Mouse (Mus musculus): ENCODE data around the gene Slc4a8.

DNA sequence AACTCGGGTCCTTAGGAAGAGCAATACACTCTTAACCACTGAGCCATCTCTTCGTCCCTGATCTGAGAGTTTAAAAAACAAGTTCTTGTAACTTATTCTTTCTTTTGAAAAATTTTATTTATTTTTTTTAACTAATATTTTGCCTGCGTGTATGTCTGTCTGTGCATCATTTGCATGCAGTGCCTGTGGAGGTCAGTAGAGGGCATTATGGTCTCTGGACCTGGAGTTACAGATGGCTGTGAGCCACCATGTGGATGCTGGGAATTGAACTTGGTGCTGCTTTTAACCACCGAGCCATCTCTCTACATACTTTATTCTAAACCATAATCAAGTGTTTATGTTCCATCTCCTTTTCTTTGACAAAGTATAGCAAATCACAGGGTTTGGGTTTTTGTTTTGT is 11.1 kb downstream of the Slc4a8 start:
- TF ChIP-seq CTCF (IDR thresholded peaks at IDR 0.05; ENCODE audit: low read depth) = peak; percentile 42
- no peak for TF ChIP-seq EP300 (optimal IDR thresholded peaks at IDR 0.05)
